Mouse (Mus musculus) CD4-positive helper T cell, adult 2 months (primary cell): ENCODE measurements around the gene Zdhhc13.

ENCODE experiments used
- DNase-seq: peaks from one replicate; pipeline ENCODE4 v3.0.0-alpha.2; 2012; ENCODE audit warnings: low read depth, missing footprints, low spot score

Gene Zdhhc13

GRCm38 (mm10) chr7:48841538-48841937, 52.7 kb downstream of the Zdhhc13 start:
- no peak for DNase-seq

GRCm38 (mm10) chr7:48842353-48842752, 53.5 kb downstream of the Zdhhc13 start:
- no peak for DNase-seq

- no peak for DNase-seq
Observed at GRCm38 (mm10) chr7:48843541-48843940, 54.7 kb downstream of the Zdhhc13 start.

- no peak for DNase-seq
Observed at GRCm38 (mm10) chr7:48845213-48845973, 56.6 kb downstream of the Zdhhc13 start.

GRCm38 (mm10) chr7:48846755-48847154, 58.0 kb downstream of the Zdhhc13 start:
- DNase-seq: no peak

GRCm38 (mm10) chr7:48847820-48848650, 59.2 kb downstream of the Zdhhc13 start, which contains the start of gene Csrp3:
Csrp3 (minus strand) TSS chr7:48848033.
- no peak for DNase-seq

GRCm38 (mm10) chr7:48851529-48852104, 62.8 kb downstream of the Zdhhc13 start:
- DNase-seq: no peak

GRCm38 (mm10) chr7:48853496-48853895, 64.7 kb downstream of the Zdhhc13 start:
- no peak for DNase-seq

GRCm38 (mm10) chr7:48855461-48855860, 66.7 kb downstream of the Zdhhc13 start:
- DNase-seq: no peak

- no peak for DNase-seq
Observed at GRCm38 (mm10) chr7:48858257-48858656, 69.5 kb downstream of the Zdhhc13 start.

- no peak for DNase-seq
Observed at GRCm38 (mm10) chr7:48859362-48859761, 70.6 kb downstream of the Zdhhc13 start.

- DNase-seq: no peak
Observed at GRCm38 (mm10) chr7:48860948-48861347, 72.1 kb downstream of the Zdhhc13 start.

GRCm38 (mm10) chr7:48861796-48862195, 73.0 kb downstream of the Zdhhc13 start:
- no peak for DNase-seq

GRCm38 (mm10) chr7:48864199-48864598, 75.4 kb downstream of the Zdhhc13 start:
- DNase-seq: no peak

GRCm38 (mm10) chr7:48864671-48865458, 76.1 kb downstream of the Zdhhc13 start:
- DNase-seq: no peak

GRCm38 (mm10) chr7:48867576-48867975, 78.8 kb downstream of the Zdhhc13 start:
- no peak for DNase-seq

- DNase-seq: no peak
Observed at GRCm38 (mm10) chr7:48870144-48870543, 81.3 kb downstream of the Zdhhc13 start.

- DNase-seq: no peak
Observed at GRCm38 (mm10) chr7:48870579-48871180, 81.9 kb downstream of the Zdhhc13 start.

GRCm38 (mm10) chr7:48871292-48871691, 82.5 kb downstream of the Zdhhc13 start:
- no peak for DNase-seq

GRCm38 (mm10) chr7:48875096-48875495, 86.3 kb downstream of the Zdhhc13 start:
- DNase-seq: no peak

GRCm38 (mm10) chr7:48876526-48876925, 87.7 kb downstream of the Zdhhc13 start:
- peak; percentile 64 for DNase-seq
